Mouse (Mus musculus) thymus, postnatal 36 days (tissue): Measurements from ENCODE around the gene Mrps6.

ENCODE experiments used
- DNase-seq, 2 experiments: peaks; one replicate each; pipeline ENCODE4 v3.0.0; 2022; ENCODE audit warnings: mixed read lengths in 2 of 2

Mrps6 gene

DNA sequence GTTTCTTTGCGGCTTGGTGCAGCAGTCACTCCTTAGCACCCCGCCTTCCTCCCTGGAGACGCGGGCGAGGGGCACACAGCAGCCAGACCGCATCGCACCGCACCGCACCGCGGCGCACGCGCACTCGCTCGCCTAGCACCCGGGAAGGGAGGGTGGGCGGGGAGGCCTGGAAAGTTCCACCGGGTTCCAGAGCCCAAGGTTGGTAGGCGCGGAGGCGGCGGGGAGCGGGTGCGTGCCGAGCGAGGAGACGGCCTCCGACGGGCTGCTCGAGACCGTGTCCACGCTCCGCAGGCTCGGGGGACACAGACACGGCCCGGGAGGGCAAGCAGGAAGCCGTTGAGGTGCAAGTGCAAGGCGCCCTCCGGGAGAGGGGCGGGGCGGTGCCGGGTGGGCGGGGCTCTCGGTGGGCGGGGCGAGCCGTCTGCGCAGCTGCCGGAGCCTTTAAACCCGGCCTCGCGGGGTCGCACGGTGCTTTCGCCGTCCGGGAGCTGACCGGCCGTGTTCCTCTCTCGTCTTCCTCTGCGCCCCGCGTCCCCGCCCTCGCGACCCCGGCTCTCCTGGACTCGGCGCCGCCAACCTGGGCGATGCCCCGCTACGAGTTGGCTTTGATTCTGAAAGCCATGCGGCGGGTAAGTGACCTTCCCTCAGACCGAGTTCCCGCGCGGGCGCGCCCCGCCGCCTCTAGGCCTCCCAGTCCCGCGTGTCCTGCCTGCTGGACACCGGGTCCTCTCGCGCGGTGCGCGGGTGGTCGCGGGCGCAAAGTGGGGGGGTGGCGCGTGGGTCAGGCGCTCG, at the start of gene Mrps6, which contains the start of the genes Gm49711 and Slc5a3:
Gene Mrps6, plus strand, starts transcription at position 419 of the 792 bp plus-strand sequence.
Gene Gm49711, plus strand, starts transcription at position 465 of the 792 bp plus-strand sequence.
Gene Slc5a3, plus strand, starts transcription at position 471 of the 792 bp plus-strand sequence.
- peak; percentile 87 to 91 for DNase-seq

DNA sequence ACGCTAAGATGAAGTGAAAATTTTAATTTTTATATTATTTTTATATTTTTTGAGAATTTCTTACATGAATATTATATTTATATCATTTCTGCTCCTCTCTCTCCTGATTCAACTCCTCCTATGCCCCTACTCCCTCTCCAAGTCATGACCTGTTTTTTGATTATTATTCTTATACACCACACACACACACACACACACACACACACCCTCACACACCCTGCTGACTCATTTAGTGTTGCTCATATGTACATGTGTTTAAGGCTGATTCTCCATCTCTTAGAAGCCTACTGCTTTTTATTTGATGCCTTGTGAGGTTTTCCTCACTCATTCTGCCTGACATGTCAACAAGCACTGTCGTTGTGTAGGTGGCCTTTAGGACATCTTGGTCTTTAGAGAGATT, 48.5 kb upstream of the Mrps6 start:
- DNase-seq = no peak

DNA sequence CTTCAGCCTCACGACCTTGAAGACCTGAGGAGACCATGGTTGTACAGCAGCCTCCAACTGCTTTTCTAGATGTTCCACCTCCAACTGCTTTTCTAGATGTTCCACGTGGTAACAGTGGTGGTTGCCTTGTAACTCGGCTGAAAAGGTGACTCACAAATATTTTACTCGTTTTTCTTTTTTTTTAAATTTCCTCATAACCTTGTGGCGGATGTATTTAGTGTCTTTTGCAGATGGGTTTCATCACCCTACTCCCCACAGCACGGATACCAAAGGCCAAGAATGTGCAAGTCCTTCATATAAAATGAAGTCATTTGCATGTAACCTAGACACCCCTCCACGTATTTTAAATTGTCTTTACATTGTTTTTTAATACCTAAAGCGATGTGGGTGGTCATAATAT, 41.3 kb upstream of the Mrps6 start:
- DNase-seq = no peak

DNA sequence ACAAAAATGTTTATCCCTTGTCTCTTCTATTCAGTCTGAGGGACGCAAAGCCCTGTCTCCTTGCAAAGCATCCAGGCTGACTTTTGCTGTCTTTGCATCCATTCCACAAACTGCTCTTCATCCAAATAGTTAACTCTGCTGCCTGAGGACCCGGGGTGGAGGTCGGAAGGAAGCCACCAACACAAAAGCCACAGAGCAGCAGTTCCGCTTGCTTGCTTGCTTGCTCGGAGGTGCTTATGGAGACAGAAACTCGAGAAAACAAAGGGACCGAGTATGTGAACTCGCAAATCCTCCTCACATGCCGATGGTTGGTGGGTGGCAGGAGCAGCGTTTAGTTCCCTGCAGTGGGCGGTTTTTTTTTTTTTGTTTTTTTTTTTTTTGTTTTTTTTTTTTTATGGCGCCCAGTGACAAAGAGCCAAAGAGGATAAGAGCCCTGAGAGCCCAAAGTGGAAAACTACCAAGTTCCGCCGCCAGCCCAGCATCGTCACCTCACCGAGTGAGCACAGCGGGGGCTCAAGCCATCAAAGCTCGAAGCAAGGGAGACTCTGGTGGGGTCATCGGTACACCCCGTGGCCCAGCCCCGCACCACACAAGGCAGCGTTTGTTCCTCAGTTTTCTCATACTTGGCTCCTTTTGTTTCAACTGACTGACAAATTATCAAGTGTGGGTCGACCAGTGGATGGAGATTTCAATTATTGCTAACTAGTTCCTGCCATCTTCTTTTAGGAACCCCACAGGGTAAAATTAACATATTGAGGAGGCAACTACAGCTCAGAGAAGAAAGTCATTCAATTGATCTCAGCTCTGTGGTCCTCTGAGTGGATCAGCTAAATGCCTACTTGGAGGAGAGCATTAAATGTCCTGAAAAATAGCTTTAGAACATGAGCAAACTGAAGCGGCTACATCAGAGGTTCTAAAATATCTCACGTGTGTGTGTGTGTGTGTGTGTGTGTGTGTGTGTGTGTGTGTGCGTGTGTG, 38.6 kb upstream of the Mrps6 start:
- DNase-seq = peak; percentile 69 to 70

DNA sequence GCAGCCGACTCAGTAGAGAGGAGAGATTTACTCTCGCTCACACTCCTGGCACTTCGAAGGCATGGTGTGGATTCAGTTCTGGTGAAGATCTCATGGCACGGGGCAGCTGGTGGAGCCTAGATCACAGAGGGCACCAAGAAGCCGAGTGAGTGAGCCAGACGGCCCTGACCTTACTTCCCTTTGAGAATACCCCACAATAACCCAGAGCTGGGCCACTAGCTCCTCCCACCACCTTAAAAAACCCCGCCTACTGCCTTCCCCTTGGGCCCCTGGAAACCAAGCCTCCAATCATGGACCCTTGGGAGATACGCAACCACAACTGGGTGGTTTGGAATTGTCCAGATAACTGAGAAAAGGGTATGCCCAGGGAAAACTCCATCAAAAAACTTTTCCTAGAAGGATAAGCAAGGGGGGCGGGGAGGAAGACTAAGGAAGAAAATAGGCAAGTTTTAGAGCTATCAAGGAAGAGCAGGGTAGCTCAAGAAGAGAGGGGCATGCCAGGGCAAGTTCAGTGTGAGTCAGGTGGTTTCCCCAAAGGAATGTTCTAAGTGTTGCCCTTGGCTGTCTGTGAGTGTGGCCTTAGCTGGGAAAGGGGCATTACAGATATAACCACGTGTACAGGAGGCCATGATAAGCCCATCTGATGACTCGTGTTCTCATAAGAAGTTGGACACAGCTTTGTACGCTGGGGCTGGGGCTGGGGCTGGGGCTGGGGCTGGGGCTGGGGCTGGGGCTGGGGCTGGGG, 36.2 kb upstream of the Mrps6 start:
- DNase-seq = peak in 1 of 2 experiments; percentile 15

DNA sequence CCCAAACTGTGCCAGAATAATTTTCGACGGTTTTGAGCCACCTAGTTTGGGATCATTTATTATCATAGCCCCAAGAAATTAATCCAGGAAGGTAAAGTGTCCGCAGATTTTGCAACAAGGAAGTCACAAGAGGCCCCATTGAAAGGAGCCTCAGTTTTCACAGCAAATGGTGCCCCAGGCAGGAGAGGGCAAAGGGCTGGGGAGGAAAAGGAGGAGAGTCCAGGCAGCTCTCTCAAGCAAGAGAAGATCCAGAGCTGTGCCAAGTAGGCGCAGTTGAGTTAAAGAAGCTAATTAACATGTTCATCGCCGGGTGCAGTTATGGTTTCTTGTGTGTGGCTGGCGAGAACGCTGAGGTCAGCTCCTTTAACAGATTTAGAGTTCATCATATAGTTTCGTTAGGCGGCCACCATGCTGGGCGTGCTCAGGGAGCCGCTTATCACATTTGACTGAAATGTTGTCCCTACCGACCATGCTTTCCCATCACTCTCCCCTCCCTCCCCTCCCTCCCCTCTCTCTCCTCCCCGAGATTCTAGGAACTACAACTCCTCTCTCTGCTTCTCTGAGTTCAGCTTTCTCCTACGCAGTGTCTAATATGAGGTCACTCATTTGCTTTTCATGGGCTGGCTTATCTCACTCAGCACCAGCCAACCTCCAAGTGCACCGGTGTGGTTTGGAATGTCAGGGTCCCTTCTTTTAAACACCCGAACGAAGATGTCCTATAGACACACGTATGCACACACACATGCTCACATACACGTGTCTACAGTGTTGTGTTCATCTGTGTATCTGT, 35.4 kb upstream of the Mrps6 start:
- DNase-seq = no peak

DNA sequence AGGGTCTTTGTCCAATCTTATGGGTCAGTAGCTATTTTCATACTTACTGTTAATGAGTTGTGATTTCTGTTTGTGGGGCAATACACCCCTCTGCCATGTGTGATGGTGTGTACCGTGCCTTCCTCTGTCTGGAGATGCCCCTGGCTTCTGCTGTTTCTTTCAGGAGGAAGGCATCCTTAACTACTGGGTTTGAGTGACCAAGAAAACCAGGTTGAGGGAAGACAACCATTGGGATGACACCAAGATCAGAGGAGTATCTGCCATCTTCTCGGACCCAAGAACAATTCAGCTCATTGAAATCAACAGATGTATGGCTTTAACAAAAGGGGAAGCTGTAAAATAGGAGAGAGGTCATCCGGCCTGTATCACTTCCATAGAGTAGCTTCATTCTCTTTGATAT, 24.8 kb upstream of the Mrps6 start:
- DNase-seq = no peak

DNA sequence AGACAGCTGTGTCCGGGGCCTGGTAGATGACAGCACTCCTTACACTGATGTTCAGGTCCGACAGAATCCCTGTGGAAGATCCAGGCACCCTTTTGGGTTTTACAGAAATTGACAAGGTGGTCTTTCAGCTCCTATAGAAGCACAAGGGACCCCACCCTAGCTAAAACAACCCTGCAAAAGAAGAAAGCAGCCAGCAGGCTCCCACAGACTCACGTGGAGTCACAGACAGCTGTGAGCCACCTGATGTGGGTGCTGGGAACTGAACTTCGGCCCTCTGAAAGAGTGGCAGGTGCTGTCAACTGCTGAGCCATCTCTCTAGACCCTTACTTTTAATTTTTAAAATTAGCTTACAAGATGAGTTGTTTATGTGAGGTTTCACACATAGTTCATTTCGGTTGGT, 23.4 kb upstream of the Mrps6 start:
- DNase-seq = no peak

DNA sequence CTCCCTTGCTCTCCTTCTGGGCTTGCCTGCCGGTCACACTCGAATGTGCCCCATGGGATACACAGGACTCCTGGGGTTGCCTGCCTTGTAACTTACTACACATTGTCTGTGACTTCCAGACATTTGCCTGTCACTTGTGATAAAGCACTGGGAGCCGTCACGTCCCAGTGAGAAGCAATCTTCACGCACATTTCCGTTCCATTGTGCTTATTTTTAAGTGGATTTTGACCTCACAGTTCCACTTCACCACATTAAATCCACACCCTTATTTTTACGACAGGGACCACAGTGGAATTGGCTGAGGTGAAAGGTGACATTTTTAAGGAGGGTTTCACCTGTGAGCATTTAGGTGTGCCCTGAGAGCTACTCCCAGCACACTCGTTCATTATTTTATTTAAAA, 21.4 kb upstream of the Mrps6 start:
- DNase-seq = no peak

DNA sequence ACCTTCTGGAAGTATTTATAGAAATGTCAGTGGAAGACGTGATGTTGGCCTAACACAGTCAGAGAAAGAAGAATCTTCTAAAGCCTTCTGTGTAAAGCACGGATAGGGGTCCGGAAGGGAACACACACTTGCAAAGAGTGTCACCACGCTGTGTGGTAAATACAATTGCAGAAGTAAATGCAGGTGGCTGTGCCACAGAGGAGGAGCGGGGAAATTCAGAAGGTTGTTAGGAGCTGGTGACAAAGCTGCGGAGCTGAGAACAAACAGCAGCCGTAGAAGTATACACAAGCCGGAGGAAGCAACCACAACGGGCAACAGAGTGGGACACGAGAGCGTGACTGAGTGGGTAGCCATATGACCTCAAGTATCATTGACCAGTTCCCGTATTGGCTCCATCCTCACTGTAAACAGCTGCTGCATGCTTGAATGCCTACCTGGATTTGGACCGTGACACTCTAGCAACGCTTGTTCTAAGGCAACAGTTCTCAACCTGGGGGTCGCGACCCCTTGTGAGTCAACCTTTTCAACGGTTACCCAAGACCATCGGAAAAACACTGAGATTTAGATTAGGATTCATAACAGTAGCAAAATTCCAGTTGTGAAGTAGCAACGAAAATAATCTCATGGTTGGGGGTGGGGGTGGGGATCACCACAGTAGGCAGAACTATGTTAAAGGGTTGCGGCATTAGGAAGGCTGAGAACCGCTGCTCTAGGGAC, 20.0 kb upstream of the Mrps6 start:
- DNase-seq = peak; percentile 47 to 64

DNA sequence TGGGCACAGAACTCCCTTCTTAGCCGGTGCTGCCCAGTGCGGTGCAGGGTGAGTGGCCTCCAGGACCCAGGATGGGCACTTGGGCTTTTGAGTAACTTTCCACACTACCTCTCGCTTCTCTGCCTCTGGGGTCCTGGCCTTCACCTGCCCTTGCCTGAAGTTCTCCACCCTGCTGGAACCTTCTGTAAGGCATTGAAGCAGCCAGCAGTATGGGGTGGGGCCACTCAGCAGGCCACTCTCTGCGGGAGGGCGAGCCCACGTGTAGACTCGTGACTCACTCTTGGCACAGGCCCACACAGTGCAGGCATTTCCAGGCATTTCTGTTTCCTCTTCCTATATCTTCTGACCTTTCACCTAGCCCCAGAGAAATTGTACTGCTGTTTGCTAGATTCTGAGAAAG, 18.6 kb upstream of the Mrps6 start:
- DNase-seq = no peak

DNA sequence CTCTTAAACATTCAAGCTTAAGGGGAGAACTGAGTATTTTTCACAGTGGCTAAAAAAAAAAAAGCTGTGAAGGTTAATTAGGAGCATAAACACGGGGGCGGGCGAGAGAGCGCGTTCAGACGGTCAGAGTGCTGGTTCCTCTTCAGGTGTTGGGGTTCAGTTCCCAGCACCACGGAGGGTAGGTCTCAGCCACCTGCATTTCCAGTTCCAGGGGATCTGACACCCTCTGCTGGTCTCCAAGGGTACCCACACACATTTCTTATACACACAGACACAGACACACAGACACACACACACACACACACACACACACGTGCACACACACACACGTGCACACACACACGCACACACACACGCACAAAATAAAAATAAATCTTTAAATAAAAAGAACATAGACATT, 18.1 kb upstream of the Mrps6 start:
- no peak for DNase-seq

DNA sequence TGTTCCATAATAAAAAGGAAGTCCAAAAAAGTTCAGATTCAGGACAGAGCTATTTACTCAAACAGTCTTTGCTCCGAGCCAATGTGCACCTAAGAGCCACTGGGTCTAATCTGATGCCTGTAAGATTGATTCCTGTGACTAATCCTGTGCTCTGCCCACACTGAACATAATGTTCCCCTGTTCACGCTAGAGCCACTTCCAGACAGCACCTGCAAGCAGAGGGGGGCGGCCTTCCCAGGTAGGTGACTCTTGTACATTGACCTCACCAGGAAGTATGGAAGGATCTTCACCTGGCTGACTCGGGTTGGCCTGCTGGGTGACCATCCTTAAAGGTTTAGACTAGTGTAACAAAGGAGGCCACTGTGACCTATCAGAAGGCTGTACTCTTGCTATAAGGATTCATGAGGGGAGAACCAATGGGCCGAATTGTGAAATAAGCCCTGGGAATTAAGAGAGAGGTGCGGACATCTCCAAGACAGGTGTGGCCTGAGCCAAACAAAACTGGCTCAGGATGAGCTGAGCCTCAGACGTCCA, 6.2 kb upstream of the Mrps6 start:
- DNase-seq = no peak

DNA sequence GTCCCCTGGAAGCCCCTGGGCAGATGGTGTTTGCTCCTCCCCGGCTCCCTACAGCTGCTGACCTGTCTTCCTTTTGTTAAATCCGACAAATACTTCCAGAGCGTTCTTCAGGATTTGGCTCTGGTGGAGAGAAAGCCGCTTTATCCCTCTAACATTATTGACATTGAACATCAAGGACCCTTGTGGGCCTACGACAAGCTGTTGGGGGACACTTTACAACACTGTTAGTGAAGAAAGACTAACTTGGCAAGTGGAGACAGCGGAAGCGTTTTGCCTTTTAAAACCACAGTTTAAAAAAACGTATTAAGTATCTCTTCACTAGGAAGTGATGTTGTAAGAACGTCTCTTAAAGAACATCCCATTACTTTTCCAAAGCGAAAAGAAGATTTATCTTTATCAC, 5.5 kb upstream of the Mrps6 start:
- no peak for DNase-seq

DNA sequence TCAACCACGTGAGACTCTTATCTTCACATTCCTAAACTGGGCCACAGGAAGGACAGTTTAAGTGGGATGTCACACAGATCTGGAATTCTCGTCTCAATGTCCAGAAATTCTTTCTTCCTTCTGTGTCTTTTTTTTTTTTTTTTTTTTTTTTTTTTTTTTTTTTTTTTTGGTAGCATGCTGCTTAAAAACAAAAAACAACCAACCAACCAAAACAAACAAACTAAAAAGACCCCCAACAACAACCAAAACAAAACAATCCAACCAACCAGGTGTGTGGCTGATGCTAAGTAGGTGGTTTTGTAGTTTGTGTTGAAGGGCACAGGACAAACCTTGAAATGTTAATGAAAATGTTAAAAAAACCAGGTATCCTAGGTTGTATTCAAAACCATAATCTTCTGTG, 1.4 kb upstream of the Mrps6 start:
- no peak for DNase-seq

DNA sequence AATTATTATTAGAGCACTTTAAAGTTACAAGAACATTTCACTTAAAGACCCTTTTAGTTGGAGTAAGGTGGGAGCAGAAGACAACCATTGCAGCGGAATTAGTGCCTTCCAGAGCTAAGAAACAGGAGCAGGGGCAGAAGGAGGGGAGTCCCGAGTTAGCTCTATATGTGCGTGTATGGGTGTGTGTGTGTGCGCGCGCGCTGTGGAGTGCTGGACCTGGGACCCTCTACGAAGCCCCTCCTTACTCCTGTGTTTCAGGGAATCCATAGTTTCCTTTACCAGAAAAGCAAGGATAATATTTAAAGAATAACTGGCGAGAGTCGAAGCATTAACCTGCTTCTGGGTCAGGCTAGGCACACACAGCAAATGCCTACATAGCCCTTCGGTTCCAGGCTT, 616 bp upstream of the Mrps6 start:
- no peak for DNase-seq

DNA sequence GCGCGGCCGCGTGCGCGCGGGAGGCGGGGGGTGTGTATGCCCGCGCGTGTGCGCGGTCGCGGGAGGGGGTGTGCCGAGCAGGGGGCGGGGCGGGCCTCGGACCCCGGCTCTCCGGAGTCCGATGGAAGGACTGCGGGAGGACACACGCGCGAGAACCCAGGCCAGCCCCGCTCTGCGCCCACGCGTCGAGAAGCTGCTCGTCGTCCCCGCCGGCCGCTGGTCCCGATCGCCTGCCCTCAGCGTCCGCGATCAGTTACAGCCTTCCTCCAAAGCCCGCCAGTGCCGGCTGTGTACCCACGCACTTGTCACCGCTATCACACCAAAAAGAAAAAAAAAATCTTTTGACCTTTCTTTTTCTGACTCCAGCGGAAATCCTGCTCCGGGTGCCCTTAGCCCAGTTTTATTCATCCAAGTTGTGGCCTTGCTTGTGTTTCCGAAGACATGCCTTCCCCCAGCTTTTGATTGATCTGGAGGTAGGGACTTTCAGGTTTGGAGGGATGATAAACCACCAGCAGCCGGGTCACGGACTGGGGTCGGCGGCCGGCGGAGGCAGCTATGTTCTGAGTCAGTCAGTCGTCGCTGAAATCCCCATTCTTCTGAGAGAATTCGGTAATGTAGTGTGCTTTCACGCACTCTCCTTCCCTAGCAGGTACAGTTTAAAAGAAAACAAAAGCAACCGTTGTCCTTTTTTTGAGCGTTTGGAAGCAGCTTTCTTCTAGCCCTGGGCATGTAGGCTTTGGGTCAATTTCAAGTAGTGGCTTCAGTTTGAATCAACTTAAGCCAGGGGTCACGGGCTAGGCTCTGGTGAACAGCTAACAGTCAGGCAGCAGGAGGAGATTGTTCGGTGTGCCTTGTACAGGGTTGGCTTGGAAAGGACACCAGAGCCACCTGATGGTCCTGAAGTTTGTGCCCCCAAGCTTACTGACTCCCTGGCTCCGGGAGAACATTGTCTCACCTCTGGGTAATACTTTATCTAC, 862 bp downstream of the Mrps6 start:
- peak in 1 of 2 experiments; percentile 36 for DNase-seq

DNA sequence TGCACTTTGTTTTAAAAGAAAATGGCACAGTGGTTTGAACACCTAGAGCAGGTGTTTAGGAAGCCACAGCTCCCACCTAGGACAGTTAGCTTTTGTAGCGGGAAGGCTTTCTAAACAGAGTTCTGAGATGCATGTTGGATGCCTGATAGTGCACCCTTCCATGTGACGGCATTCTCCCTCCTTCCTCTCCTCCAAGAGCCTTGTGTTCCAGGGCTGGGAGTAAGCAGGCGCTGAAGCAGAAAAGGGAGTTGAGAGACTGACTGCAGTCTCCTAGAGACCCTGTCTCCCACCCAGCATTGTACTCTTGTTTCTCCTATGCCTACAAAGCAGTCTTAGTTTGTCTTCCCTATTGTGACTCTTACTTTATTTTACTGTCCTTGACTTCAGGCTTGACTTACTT, 2.1 kb downstream of the Mrps6 start:
- DNase-seq = no peak

DNA sequence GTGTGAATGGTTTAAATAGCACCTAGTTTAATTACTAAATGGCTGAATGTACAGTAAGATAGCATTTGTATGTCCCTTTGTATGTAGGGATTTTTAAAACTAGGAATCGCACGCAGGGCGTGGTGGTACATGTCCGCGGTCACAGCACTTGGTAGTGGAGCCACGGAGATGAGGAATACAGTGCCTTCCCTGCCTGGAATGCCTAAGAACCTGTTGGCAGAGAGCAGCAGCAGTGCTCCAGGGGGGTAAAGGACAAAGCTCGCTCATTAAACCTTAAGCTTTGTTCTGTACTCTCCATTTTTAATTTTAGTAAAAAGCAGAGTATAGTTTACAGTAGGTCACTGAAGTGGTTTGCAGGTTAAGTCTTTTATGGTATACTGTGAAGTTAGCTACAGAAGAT, 3.5 kb downstream of the Mrps6 start:
- no peak for DNase-seq

DNA sequence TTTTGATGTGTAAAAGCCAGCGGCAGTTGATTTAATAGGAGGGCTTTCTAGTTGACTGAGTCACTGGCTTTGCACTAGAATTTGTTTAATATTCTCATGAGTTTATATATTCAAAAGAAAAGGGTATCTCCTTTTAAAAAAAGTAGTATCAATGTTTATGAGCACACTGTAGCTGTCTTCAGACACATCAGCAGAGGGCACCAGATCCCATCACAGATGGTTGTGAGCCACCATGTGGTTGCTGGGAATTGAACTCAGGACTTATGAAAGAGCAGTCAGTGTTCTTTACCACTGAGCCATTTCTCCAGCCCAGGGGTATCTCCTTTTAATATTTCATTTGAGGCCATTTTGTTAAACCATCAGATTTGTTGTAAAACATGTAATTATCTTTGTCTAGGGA, 4.8 kb downstream of the Mrps6 start:
- no peak for DNase-seq
